Mouse (Mus musculus): ENCODE measurements around the gene Jaml.

DNA sequence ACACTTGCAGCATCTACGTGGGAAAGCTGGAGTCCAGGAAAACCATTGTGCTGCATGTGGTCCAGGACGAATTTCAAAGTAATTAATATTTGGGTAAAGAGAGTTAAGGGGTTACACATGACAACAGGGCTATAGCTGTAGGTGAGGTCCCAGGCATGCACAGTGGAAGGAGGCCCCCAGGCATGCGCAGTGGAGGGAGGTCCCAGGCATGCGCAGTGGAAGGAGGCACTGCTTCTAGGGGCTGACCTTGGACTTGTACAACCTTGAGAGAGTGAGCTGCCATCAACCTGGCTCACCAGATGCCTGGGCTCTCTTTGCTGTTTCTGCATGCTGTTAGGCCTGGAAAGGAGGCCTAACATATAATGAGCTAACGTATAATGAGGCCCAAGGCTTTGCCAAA is 18.9 kb downstream of the Jaml start:
- TF ChIP-seq CTCF (conservative IDR thresholded peaks at IDR 0.05; ENCODE audit: low read length) (no peak), NANOG (IDR thresholded peaks at IDR 0.05; ENCODE audit: borderline replicate concordance, low read length) (no peak)
